Mouse (Mus musculus) layer of hippocampus, postnatal 25 days (tissue): ENCODE results near the gene Slc22a29. TPM values are rescaled to one million over a fixed set of nuclear protein-coding genes. Genes with fewer than 3 reads are reported as not detected.
"Not testable (repeated sequence)": the region's sequence is repeated elsewhere in the genome, so short reads cannot be mapped to it uniquely, and the experiment has no call there.

Source experiments
- DNase-seq, 2 experiments: peaks; one replicate each; pipeline ENCODE4 v3.0.0; 2022; ENCODE audit warnings: mixed read lengths in 2 of 2, low spot score in 1 of 2; ENCODE audit errors: extremely low spot score in 1 of 2
- total RNA-seq, 2 experiments: library from RNA; stranded (reverse); gene quantifications; 2 replicates each; pipeline ENCODE4 v1.2.3; 2021

Slc22a29 gene
- total RNA-seq, result not detected

- DNase-seq, result no peak
Measured at GRCm38 (mm10) chr19:8218800-8219199, at the start of gene Slc22a29. Slc22a29 (minus strand) TSS chr19:8218900.

GRCm38 (mm10) chr19:8265324-8265723 is 46.6 kb upstream of the Slc22a29 start:
- DNase-seq, result no peak

GRCm38 (mm10) chr19:8252705-8253037 is 34.0 kb upstream of the Slc22a29 start:
- no peak for DNase-seq

- peak; percentile 2 to 8 for DNase-seq
Measured at GRCm38 (mm10) chr19:8251896-8252704, 33.4 kb upstream of the Slc22a29 start.

GRCm38 (mm10) chr19:8228916-8229315 is 10.2 kb upstream of the Slc22a29 start:
- no peak for DNase-seq

- no peak for DNase-seq
Measured at GRCm38 (mm10) chr19:8148787-8149523, 69.7 kb downstream of the Slc22a29 start.

- not testable (repeated sequence) for DNase-seq
Measured at GRCm38 (mm10) chr19:8142716-8143115, 76.0 kb downstream of the Slc22a29 start.

GRCm38 (mm10) chr19:8134127-8134841 is 84.4 kb downstream of the Slc22a29 start:
- not testable (repeated sequence) for DNase-seq

- not testable (repeated sequence) for DNase-seq
Measured at GRCm38 (mm10) chr19:8131881-8132280, 86.8 kb downstream of the Slc22a29 start, which contains the start of gene Slc22a28. Slc22a28 (minus strand) TSS chr19:8131982.

Other genes starting within 250 kb of the Slc22a29 start
- not detected for gene Slc22a28, start 86.9 kb downstream of the Slc22a29 start, total RNA-seq
- not detected for gene Slc22a30, start 186.2 kb upstream of the Slc22a29 start, total RNA-seq